ENCODE assay signal across 9 mouse cellular contexts in the genomic region with DNA sequence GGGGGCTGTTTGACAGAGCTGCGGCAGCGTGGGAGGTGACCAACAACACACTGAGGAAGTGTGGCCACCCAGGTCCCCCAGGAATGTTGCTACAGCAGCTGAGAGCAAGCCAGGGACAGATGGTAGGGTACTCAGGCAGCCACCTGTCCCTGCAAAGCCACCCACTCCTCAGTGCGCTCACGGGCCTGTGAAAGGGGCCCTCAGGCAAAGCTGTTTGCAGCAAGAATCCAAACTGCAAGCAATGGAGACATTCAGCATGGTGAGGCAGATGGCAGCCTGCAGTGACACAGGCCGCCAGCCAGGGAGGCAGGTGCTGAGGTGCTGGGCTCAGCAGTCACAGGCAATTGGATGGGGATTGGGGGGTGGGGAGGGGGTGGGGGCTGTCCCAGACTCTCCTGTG.
DNase-seq lines count a peak whose midpoint lies in the region; ATAC-seq and TF ChIP-seq lines count a peak whose summit lies in the region.
"Had no signal": no experiment of that assay in that cellular context is flagged by ENCODE, and none has a peak within 500 bp of the region (broad histone marks: within the 10 kb centered on the region; RNA-seq: fewer than 3 reads in every experiment).

No protein-coding gene starts in this region.

- no peak overlapping the region for H3ac ChIP-seq in myocyte (ENCODE audit: control insufficient read depth, insufficient read length)

- H3K27ac ChIP-seq in forebrain, postnatal 0 days (ENCODE audit: low read depth, low read length): no peak overlapping the region
- no peak overlapping the region for H3K27ac ChIP-seq in liver, embryonic 12.5 days

- H3K4me1 ChIP-seq in forebrain, postnatal 0 days (ENCODE audit: insufficient read depth): peaks cover 7% of the 10 kb centered on the region; the same call in 1 of the 2 replicates
- H3K4me1 ChIP-seq in liver, embryonic 12.5 days: no peaks in the 10 kb centered on the region

- TF ChIP-seq POLR2A in myocyte (IDR thresholded peaks at IDR 0.05; ENCODE audit: insufficient read length, low read depth): no peak

- no peaks in the 10 kb centered on the region for H3K27me3 ChIP-seq in forebrain, postnatal 0 days (ENCODE audit: insufficient read depth, low read length)
- peaks cover 61% of the 10 kb centered on the region for H3K27me3 ChIP-seq in myocyte (ENCODE audit: control insufficient read depth, insufficient read depth, insufficient read length)
- peaks cover 38% of the 10 kb centered on the region for H3K27me3 ChIP-seq in liver, embryonic 12.5 days (replicated peaks)

- no peak overlapping the region for H3K4me3 ChIP-seq in forebrain, postnatal 0 days (ENCODE audit: low read depth, low read length)
- no peak overlapping the region for H3K4me3 ChIP-seq in myocyte
- H3K4me3 ChIP-seq in liver, embryonic 12.5 days: no peak overlapping the region
- H3K4me3 ChIP-seq: megakaryocyte, embryonic 14.5 days had no signal

- H3K9ac ChIP-seq in forebrain, postnatal 0 days: no peak overlapping the region
- no peak overlapping the region for H3K9ac ChIP-seq in liver, embryonic 12.5 days

- peak; percentile 40; the same call in 1 of the 2 replicates for TF ChIP-seq CTCF in forebrain, postnatal 0 days (IDR thresholded peaks at IDR 0.05; ENCODE audit: low read depth)

- H3K79me2 ChIP-seq in myocyte (ENCODE audit: control insufficient read depth, insufficient read depth): no peaks in the 10 kb centered on the region

- peak; percentile 85 for ATAC-seq in forebrain, postnatal 0 days
- no peak for ATAC-seq in liver, embryonic 12.5 days

- H3K9me3 ChIP-seq in forebrain, postnatal 0 days (ENCODE audit: low read length): no peaks in the 10 kb centered on the region
- H3K9me3 ChIP-seq in liver, embryonic 12.5 days (replicated peaks): no peaks in the 10 kb centered on the region
- H3K9me3 ChIP-seq: megakaryocyte, embryonic 14.5 days had no signal

- DNase-seq in cerebellum, adult 18-20 months: peak; percentile 88 to 89
- DNase-seq in forebrain, postnatal 0 days: peak; percentile 79
- peak; percentile 49 to 57 for DNase-seq in layer of hippocampus, postnatal 25 days (ENCODE audit: extremely low spot score in 1 of 2, low spot score in 1 of 2)
- DNase-seq in ovary, postnatal 14 days (ENCODE audit: low spot score): no peak
- no peak for DNase-seq in ovary, postnatal 36 days (ENCODE audit: low spot score)
- DNase-seq in adrenal gland, adult 8-10 months: no peak

- H3K4me2 ChIP-seq in forebrain, postnatal 0 days (ENCODE audit: low read depth): no peak overlapping the region
- H3K4me2 ChIP-seq in myocyte (ENCODE audit: low read depth): no peak overlapping the region
- no peak overlapping the region for H3K4me2 ChIP-seq in liver, embryonic 12.5 days

- 35% methylated on average over 5 of the region's 5 CpGs for WGBS in forebrain, postnatal 0 days
- 58% methylated on average over 5 of the region's 5 CpGs for WGBS in liver, embryonic 12.5 days (ENCODE audit: insufficient replicate concordance)

- no peaks in the 10 kb centered on the region for H3K36me3 ChIP-seq in forebrain, postnatal 0 days (ENCODE audit: insufficient read depth)
- no peaks in the 10 kb centered on the region for H3K36me3 ChIP-seq in myocyte (ENCODE audit: control insufficient read depth, insufficient read depth)
- H3K36me3 ChIP-seq in liver, embryonic 12.5 days: no peaks in the 10 kb centered on the region

TF ChIP-seq in myocyte, 11 proteins besides CTCF, POLR2A, EP300 and RAD21:
- TF ChIP-seq MYOG (IDR thresholded peaks at IDR 0.05; ENCODE audit: control insufficient read depth in 1 of 3, insufficient read depth in 1 of 3, insufficient read length in 2 of 3, low read depth in 2 of 3): peak in 2 of 3 experiments; percentile 95 to 98
- TF ChIP-seq MYOD1 (IDR thresholded peaks at IDR 0.05; ENCODE audit: control insufficient read depth in 1 of 3, insufficient read length in 2 of 3, low read depth in 2 of 3): peak in 2 of 3 experiments; percentile 94 to 99
- no peak for TF ChIP-seq MAX (IDR thresholded peaks at IDR 0.05; ENCODE audit: low read depth)
- no peak for TF ChIP-seq REST (IDR thresholded peaks at IDR 0.05; ENCODE audit: insufficient read depth, insufficient read length)
- no peak for TF ChIP-seq USF1 (IDR thresholded peaks at IDR 0.05; ENCODE audit: low read depth)
- TF ChIP-seq POLR2AphosphoS2 (IDR thresholded peaks at IDR 0.05; ENCODE audit: insufficient read length, low read depth): no peak
- peak; percentile 86 for TF ChIP-seq TCF3 (IDR thresholded peaks at IDR 0.05; ENCODE audit: insufficient read length, low read depth)
- no peak for TF ChIP-seq E2F4 (IDR thresholded peaks at IDR 0.05; ENCODE audit: insufficient read depth)
- peak; percentile 72 for TF ChIP-seq TCF12 (IDR thresholded peaks at IDR 0.05; ENCODE audit: insufficient read depth, poor library complexity, severe bottlenecking)
- no peak for TF ChIP-seq SRF (IDR thresholded peaks at IDR 0.05; ENCODE audit: control insufficient read depth, insufficient read length, low read depth)
- TF ChIP-seq CEBPB (IDR thresholded peaks at IDR 0.05; ENCODE audit: insufficient read depth, poor library complexity, severe bottlenecking): no peak
TF ChIP-seq in myocyte: peak in this region for 4.

Comparison
In these comparisons a context has a peak if more than half of its experiments do, and no peak if none do; other contexts are left out.
1. DNase-seq: peak in cerebellum, adult 18-20 months (2 of 2), forebrain, postnatal 0 days (single experiment) and layer of hippocampus, postnatal 25 days (2 of 2); none in ovary, postnatal 14 days (single experiment), ovary, postnatal 36 days (single experiment) and adrenal gland, adult 8-10 months (single experiment).